Mouse (Mus musculus) kidney, postnatal 36 days (tissue): Measurements from ENCODE around the gene Map3k11.
"Not testable (repeated sequence)": the region's sequence is repeated elsewhere in the genome, so short reads cannot be mapped to it uniquely, and the experiment has no call there.

Experiments
- DNase-seq, 2 experiments: peaks; one replicate each; pipeline ENCODE4 v3.0.0; 2021 to 2022; ENCODE audit warnings: mixed read lengths in 2 of 2

Gene Map3k11

DNA sequence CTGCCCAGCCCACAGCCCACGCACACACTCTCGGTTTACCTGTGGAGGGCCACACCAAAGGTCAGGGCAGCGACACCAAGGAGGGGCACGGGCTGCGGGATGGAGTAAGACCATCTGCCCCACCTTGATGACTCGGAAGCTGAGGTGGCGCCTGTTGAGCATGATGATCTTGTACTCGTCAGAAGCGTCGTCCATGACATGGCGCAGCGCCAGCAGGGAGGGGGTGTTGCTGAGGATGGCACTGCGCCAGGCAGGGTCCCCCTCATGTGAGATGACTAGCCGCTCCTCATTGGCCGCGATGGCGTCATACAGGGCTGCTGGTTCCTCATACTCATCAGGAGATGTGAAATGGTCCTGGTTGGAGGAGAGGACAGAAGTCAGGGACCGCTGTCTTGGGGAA is 22.2 kb upstream of the Map3k11 start:
- DNase-seq = no peak

DNA sequence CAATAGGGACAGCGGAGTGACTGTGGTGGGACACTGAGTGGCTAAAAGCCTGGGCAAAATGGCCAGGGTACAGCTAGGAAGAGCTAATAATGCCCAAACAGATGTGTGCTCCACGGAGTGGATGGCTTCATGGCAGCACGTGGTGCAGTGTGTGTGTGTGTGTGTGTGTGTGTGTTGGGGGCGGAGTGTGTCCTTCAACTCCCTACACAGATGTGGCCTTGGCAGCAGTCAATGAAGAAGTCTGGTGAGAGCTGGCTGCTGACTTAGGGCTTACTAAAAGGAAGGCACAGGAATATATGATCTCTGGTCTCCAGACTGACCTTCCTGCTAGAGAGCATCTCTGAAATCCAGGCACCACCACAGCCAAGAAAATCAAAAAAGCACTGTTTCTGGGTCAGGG is 20.2 kb upstream of the Map3k11 start:
- no peak for DNase-seq

DNA sequence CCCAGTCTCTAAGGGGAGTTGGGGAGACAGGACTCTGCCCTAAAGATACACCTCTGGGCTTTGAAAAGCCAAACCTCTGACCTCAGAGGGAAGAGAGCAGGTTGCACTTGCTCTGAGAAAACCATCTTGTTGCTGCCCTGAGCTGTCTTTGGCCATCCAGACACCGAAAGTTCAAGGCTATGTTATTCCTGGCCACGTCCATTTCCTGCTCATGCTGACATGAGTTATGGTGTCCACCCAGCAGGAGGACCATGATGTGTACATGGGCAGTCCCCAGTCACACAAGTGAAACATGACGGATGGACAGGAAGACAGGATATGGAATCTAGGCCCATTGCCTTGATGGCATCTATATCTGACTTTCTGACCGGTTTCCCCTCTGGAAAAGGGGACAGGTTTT is 8.1 kb upstream of the Map3k11 start:
- DNase-seq = peak in 1 of 2 experiments; percentile 64

DNA sequence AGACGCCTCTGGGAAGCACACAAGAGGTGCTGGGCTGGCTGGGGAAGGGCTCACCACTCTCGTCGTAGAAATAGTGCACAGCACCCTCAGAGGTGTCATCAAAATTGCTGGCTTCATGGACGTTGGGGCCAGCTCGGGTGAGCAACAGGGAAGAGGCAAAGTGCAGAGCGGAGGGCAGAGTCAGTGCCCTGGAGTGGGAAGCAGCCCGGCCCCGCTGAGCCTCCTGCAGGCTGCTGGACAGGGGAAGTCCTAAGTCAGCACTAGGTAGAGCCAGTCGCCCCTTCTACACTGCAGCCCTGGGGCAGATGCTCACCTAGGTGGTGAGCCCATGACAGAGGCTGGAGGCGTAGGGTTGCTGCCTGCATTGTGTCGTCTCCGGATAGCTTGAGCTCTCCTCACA is 4.3 kb upstream of the Map3k11 start:
- DNase-seq = peak in 1 of 2 experiments; percentile 51

DNA sequence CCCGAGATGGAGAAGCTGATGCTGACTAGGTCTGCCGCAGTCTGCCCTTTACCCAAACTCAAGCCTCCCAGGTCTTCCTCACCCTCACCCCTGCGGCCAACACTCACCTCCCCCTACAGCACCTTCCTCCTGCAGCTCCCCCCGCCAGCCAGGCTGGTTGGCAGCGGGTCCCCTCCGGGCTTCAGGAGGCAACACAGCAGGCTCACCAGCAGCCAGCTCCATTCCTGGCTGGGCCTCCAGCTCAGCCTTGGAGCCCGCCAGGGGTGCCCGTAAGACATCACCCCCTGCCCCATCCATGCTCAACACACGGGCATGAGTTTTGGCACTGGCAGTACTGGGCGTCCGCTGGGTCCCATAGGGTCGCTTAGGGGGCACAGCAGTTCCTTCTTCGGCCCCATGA is 3.6 kb upstream of the Map3k11 start:
- no peak for DNase-seq

DNA sequence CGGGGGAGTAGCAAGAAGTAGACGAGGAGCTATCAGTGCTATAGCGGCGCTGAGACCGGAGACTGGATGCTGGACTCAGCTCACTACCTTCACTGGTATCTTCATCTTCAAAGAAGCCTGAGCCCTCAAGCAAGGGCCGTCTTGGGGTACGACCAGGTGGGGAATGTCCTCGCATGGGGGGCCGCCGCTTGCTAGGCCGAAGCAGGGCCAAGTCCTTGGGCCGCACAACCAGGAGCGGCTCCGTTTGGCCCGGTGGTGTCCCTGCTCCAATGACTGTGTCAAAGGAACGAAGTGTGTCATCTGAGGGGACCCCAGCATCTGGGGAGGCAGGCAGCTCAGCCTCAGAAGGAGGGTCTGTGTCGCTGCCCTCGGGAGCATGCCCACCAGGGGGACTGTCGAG is 3.1 kb upstream of the Map3k11 start:
- DNase-seq = no peak

DNA sequence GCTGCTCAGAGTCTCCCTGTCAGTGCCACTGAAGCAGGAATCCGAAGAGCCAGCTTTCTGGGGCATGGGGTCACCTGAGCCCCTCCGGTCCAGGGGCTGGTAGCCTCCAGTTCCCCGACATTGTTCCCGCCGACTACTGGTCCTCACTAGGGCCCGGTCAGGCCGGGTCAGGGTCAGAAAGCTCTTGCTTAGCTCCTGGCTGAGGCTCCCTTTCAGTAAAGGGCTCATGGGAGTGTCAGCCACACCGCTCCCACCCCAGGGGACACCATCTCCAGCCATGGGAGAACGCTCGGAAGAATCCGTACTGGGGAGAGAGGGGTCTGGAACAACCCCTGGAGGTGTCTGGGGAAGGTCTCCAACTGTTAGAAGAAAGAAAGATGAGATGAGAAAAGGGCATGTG is 2.7 kb upstream of the Map3k11 start:
- DNase-seq = no peak

DNA sequence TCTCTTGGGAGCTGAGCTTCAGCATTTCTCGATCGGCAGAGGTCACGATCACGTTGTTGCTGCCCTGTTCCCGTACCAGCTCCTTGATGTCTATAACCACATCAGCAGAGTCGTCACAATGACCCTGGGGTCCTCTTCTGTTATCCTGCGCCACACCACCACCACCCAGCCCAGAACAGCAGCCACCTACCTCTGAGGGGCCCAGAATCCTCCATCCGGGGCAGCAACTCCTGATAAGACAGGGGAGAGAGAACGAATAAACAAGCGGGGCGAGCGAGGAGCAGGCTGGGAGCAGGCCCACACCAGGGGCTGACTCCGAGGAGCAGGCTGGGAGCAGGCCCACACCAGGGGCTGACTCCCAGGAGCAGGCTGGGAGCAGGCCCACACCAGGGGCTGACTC is 2.1 kb upstream of the Map3k11 start:
- DNase-seq = no peak

DNA sequence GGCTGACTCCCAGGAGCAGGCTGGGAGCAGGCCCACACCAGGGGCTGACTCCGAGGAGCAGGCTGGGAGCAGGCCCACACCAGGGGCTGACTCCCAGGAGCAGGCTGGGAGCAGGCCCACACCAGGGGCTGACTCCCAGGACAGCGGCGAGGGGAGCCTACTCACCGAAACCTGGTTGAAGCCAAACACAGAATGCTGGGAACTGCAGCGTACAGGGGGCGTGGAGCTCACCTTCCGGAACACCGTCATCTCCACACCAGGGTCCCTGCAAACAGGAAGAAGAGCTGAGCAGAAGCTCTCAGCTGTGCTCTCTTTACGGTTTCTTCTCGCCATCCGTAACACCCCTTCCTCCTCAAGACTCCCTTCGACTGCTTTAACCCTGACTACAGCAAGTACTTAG is 1.6 kb upstream of the Map3k11 start:
- DNase-seq = not testable (repeated sequence)

DNA sequence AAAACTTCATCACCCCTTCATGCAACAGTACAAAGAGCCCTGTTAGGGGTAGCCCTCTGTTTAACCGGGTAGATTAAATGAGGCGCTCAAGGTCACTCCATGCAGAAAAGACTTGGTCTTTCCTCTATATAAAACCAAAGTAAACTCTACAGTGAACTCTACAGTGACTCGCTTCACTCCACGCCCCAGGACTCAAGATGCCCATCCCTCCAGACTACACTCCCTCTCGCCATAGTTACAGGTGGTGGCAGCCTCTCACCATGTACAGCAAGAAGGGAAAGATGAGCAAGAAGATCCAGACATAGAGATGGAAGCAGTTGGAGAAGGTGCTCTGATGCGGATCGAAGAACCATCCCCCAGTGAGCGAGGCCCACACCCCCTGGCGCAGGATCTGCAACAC is 804 bp upstream of the Map3k11 start:
- no peak for DNase-seq

DNA sequence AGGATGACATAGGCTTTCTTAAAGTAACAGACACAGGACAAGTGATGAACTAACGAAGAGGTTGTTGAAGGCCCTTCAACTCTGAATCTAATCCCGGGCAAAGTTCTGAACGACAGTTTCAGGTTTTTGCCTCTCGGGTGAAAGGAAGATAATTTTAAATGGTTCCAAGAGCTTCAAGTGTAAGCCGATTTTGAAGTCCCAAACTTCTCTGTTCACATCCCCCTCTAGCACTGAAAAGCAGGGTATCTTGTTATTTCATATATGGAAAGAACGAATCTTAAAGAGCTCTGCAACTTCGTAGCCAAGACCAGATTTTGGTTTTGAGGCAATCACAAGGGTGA is 516 bp downstream of the Map3k11 start:
- DNase-seq = no peak

DNA sequence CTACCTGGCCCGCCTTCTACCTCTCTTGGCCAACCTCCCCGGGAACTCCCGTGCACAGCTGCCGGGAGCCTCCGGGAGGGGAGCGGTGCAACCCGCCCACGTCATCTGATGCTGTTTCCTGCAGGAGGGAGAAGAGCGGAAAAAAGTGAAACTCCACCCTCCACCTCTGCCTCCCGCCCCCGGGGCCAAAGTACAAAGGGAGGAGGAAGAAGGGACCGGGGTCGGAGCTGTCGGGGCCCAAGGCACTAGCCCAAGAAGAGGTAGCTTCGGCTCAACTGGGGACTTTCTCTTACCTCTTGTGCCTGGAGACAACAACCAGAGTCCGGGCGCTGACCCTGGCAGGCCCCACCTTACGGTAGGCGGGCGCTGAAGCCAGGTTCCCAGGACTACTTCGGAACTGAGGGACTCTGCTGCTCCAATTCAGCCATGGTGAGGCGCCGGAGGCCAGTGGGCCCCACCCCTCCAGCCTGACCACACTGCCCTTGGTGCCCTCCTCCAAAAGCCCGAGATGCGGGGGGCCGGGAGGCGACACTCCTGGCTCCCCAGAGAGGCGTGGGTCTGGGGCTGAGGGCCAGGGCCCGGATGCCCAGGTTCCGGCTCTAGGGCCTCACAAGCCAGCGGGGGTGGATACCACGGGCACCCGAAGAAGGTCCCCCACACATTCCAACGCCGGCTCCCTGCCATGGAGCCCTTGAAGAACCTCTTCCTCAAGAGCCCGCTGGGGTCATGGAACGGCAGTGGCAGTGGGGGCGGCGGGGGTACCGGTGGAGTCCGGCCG is 1.2 kb downstream of the Map3k11 start:
- DNase-seq = peak; percentile 94 to 96

DNA sequence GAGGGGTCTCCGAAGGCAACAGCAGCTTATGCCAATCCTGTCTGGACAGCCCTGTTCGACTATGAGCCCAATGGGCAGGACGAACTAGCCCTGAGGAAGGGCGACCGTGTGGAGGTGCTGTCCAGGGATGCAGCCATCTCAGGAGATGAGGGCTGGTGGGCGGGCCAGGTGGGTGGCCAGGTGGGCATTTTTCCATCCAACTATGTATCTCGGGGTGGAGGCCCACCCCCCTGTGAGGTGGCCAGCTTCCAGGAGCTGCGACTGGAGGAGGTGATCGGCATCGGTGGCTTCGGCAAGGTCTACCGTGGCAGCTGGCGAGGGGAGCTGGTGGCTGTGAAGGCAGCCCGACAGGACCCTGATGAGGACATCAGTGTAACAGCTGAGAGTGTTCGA is 1.8 kb downstream of the Map3k11 start:
- DNase-seq = no peak

DNA sequence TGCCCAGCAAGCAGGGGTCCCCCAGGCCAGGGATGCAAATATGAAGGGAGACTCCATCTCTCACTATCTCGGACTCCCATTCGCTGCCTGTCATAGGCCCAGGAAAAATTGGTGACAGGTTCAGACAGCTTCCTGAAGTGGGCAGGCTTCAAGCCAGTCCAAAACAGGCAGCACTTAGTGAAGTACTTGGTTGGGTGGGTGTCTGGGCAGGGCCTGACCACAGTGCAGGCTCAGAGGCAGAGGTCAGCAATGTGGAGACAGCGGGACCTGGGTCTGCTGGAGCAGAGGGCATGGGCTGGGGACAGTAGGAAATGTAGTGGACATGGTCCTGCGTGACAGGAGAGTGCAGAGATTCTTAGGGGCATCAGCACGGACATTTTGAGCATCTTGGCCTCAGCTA is 3.1 kb downstream of the Map3k11 start:
- peak in 1 of 2 experiments; percentile 29 for DNase-seq

DNA sequence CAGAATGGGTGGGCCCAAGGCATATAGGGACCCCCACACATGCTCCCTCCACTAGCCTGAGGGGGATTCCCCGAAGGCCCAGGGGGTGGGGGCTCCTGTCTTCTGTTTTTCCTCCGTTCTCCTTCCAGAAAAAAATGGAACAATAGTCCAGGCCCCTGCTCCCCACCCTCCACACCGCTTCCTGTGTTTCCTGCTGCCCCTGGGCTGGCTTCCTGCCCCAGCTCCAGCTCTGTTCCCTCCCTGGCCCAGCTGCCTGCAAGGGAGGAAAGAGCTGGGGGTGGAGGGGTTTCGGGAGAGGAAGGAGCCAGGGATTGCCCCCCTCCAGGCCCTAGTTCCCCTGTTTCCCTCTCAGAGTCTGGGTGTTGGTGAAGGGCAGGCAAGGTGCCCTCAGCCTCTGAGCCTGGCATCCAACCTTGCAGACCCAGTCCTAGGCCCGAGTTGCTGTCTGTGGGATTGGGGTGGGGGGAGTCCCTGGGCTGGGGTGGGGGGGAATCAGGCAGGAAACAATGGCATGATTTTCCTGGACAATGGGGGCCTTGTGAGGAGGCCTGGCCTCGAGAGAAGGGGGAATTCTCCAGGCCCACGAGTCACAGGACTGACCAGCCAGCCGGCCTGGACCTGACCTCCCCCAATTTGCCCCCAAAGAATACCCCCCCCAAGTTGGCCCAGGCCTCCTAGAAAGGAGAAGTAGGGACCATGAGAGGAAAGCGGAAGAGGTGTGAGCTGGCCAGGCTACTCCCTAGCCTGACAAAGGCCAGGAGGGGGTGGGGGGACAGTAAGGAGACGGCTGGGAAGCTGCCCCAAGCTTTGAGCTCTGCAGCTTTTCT is 3.8 kb downstream of the Map3k11 start:
- peak; percentile 77 to 79 for DNase-seq

DNA sequence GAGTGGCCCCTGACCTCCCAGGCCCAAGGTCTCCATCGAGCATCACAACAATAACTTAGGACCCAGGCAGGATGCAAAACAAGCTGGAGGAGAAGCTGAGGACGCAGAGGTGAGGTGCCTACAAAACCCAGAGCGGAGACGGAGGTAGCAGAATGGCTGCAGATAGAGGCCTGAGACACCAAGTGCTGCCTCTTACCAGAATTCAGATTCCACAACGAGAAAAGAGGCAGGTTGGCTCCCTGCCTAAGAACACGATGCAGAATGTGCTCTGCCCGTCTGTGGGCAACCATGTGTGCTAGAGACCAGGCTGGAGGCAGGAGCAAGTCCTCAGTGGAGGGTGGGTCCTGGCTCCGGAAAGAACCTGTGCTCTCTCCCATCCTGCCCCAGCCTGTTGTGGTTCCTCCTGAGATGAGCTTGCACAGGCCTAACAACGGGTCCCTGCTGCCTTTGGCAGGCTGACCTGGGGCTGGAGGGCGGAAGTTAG is 4.4 kb downstream of the Map3k11 start:
- DNase-seq = peak in 1 of 2 experiments; percentile 63

DNA sequence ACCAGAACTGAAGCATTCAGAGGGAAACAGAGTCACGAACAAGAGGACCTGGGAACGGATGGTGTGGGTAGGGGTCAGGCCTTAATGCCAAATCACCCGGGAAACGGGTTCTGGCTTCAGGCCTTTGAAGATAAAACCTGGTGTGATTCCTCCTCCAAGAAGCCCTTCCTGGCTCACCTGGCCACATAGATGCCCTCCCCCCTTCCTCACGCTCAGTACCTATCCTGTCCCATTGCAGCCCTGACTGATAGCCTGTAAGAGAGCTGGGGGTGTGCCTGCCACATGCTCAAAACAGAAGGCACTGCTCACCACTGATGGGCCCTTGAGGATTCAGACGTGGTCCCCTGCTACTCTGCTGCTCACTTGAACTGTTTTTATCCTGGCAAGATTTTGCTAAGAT is 5.3 kb downstream of the Map3k11 start:
- no peak for DNase-seq

DNA sequence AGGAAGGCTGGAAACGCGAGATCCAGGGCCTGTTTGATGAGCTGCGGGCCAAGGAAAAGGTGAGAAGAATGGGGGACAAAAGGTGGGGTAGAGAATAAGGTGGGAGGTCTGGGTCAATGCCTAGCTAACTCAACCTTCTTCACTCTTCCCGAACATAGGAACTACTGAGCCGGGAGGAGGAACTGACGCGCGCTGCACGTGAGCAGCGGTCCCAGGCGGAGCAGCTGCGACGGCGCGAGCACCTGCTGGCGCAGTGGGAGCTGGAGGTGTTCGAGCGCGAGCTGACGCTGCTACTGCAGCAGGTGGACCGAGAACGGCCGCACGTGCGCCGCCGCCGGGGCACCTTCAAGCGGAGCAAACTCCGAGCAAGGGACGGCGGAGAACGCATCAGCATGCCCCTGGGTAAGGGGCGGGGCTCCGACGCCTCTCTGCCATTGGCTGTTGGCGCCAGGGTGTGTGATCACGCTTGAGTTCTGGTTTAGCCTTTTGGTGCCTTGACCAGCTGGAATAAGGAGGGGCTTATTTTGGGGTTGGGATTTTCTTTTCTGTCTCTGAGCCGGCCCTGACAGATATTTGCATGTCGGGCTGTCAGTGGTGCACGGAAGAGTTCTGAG is 7.4 kb downstream of the Map3k11 start:
- DNase-seq = no peak

DNA sequence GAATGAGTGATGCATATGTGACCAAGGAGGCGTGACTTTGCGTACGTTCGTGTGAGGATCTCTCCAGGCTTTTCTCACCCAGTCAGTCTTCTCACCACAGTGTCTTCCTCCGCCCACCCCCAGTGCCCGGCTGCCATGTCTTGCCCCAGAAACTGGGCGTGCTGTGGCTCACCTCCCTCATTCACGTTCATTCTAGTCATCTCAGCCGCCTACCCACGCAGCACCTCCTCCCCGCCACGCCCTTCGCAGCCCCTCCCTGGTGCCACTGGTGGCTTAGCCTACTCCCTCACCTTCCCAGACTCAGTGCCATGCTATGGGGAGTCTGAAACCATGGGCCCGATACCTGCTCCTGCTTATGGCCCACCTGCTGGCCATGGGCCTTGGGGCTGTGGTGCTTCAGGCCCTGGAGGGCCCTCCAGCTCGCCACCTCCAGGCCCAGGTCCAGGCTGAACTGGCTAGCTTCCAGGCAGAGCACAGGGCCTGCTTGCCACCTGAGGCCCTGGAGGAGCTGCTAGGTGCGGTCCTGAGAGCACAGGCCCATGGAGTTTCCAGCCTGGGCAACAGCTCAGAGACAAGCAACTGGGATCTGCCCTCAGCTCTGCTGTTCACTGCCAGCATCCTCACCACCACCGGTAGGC is 15.7 kb downstream of the Map3k11 start, which contains the start of gene Kcnk7:
Gene Kcnk7, plus strand, starts transcription at position 205 of the 638 bp plus-strand sequence.
- no peak for DNase-seq

DNA sequence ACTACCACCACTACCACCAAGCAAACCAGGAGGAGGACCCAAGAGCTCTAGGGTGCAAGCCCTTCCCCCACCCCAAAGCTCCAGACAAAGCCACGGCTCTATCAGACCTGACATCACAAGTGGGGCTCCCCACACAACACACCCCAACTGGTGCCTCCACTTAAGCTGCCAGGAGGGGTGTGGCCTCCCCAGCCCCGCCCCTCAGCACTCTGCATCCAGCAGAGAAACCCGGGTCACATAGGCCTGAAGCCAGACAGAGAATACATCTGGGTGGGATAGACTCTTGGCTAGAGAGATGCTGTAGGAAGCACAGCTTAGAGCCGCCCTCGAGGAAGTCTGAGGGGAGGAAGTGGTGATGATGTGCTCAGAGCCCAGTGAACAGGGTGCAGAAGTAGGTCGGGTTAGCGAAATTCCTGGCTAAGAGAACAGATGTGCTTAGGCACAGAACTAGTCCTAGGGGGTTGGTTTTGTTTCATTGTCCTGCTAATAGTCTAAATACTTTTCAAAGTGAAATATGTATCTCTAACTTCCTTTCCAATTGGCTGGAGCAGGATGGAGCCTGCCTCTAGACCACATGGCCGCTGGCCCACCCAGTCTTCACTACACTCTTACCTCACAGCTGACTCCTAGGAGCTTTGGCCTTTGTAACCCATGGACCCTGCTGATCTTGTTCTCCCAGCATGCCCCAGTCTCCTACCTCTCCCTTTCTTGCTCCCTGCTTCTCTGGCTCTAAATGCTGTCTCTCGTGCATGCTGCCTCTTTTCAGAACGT is 16.4 kb downstream of the Map3k11 start:
- DNase-seq = peak in 1 of 2 experiments; percentile 55

DNA sequence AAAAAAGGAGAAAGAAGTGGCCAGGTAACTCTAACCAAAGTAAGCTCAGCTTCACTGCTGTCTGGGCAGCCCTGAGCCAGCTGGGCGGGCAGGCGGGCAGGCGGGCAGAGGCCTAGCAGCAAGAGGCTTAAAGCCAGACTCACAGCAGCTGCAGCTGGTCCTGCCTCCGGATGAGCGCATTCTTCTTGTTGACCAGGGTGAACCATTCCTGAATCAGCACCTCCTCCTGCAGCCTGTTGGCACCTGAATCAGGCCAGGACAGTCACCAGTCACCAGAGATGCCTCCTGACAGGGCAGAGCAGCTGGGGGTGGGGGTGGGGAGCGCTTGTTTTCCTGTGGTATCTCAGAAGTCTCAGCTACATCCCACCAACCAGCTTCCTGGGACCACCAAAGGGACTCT is 21.5 kb downstream of the Map3k11 start:
- no peak for DNase-seq

DNA sequence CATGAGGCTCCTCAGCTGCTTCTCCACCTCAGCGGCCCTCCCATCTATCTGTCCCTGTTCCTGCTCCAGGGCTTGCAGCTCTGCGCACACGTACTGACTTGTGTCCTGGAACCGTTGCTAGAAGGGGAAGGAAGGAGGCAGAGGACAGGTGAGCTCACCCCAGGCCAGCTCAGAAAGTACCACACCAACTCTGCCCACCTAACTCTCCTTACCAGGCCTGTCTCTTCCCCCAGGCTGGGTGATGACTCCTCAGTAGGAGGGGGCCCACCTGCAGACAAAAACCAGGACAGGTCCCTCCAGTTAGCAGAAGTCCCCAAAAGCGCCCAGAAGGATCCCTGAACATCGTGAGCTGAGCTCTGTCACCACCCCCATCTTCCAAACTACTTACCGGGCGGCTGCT is 22.0 kb downstream of the Map3k11 start:
- no peak for DNase-seq
